Mouse (Mus musculus) granulocyte monocyte progenitor cell, adult 5-6 weeks (primary cell): Measurements from ENCODE around the gene Exoc3l2. TPM values are rescaled to one million over a fixed set of nuclear protein-coding genes. Genes with fewer than 3 reads are reported as not detected.
"Not testable (repeated sequence)": the region's sequence is repeated elsewhere in the genome, so short reads cannot be mapped to it uniquely, and the experiment has no call there.

Experiments used
- ATAC-seq: replicated peaks from 2 replicates; pipeline ENCODE4 v1.8.0; 2016; ENCODE audit warnings: mild to moderate bottlenecking, moderate TSS enrichment, inconsistent platforms; ENCODE audit not compliant: poor library complexity, severe bottlenecking
- total RNA-seq, 2 experiments: library from RNA; stranded (forward) in 1 of 2; stranded (reverse) in 1 of 2; fragments of 200-712, 200-1000 nt in 1 of 2; fragments of >200 nt in 1 of 2; fragmentation: Nextera tagmentation in 1 of 2; gene quantifications; 2 replicates each; pipeline ENCODE4 v1.2.3; 2014 to 2017

The Exoc3l2 gene
- total RNA-seq, 2 experiments from 2014 or later, result 2.5 TPM; not detected in 1

DNA sequence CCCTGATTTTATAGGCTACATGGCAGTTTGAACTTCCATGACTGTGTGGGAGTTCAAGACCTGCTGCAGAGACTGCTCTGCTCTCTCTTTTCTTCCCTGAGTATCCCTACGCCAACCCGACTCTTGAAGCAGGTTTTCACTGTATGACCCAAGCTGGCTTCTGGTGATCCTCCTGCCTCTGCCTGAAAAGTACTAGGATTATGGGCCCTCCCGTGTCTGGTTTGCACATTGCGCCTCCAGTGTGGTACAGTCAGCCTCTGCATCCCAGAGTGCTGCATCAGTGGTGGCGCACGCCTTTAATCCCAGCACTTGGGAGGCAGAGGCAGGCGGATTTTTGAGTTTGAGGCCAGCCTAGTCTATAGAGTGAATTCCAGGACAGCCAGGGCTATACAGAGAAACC, 46.7 kb downstream of the Exoc3l2 start:
- ATAC-seq, result no peak

DNA sequence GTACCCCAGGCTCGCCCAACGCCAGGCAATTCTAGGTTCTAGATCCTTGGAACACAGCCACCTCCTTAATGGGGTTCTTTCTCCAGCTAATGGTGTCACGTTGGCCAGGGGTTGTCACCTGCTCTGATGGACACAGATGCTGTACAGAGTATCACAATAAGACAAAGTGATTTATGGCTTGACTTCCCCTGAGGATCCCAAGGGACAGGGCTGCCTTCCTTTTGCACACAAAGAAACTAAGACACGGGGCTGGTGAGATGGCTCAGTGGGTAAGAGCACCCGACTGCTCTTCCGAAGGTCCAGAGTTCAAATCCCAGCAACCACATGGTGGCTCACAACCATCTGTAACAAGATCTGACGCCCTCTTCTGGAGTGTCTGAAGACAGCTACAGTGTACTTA, 48.8 kb downstream of the Exoc3l2 start:
- not testable (repeated sequence) for ATAC-seq

DNA sequence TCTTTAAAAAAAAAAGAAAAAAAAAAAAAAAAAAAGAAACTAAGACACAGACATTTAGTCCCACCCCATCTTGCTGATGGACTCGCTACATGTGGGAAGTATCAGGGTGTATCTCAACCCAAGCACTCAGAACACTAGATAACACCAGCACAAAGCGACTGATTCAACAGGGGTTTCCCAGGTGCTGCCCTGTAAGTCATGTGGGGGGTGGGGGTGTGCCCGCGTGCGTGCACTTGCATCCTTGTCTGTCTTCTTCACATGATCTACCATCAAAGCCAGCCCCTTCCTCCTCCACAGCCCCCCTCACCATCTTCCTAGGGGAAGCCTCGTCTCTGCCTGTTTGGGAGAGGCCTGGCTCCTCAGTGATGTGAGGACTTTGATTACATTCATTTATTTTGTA, 49.2 kb downstream of the Exoc3l2 start:
- no peak for ATAC-seq

DNA sequence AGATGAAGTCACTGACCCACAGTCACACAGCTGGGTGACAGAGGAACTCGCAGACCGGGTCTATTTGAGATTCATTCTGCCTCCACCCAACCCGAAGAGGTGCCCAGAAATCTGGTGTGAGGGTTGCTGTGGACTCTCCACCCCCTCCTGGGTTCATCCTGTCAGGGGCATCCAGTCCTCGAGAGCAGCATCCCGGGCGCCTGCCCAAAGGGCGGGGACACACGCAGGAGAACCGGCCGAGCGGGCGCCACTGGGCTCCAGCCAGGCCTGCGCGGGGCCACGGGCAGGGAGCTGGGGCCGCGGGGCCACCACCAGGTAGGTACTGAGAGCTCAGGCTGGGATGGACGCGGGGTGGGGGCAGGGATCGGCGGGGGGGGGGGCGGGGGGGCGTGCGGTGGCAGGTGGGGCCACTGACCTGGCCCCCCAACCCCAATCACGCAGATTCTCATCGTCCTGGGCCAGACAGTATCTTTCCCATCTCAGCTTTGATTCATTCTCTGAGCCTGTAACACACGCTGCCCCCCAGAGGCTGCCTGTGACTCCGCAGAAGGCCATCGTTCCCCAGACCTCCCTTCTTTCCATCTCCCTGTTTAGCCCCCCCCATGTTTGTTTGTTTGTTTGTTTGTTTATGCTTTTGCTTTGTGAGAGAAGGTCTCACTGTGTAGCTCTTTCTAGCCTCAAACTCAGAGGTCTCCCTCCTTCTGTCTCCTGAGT, 54.7 kb downstream of the Exoc3l2 start, which contains the start of gene Nkpd1:
Nkpd1 (plus strand) TSS at position 187 of the 714 bp plus-strand sequence.
- ATAC-seq, result peak; percentile 38

DNA sequence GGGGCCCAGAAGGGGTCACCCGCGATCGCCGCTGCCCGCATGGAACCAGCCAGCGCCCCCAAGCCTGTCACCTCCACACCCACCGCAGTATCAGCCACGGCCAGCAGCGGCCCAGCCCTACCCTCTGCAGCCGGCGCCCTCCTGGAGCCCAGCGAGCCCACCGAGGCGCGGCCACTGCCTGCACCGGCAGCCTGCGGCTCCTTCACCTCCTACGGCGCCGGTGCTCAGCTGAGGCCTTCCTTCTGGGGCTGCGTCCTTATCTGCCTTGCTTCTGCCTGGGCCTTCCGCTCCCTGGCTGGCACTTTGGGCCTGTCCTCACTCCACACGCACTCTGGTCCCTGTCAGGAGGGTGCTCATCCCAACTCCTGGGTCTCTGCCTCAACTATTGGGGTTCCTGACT, 56.9 kb downstream of the Exoc3l2 start:
- ATAC-seq, result no peak

DNA sequence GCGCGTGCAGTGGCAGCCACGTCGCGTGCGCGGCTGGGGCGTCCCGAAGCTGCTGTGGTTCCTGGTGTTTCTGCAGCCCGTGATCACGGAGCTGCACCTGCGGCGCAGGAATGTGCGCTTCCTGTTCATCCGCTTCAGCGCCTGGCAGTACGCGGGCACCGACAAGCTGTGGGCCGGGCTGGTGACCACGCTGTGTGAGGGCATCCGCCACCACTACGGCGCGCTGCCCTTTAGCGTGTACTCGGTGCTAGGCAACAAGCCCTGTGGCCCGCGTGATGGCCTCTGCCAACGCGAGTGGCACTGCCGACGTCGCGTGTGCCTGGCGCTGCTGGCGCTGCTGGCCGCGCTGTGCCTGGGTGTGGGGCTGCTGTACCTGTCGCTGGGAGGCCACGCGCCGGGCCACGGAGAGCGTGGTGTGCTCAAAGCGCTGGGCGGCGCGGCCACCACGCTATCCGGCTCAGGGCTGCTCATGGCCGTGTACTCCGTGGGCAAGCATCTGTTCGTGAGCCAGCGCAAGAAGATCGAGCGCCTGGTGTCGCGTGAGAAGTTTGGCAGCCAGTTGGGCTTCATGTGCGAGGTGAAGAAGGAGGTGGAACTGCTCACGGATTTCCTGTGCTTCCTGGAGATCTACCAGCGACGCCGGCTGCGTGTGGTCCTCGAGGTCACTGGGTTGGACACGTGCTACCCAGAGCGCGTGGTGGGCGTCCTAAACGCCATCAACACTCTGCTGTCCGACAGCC, 60.1 kb downstream of the Exoc3l2 start:
- ATAC-seq, result peak; percentile 20

DNA sequence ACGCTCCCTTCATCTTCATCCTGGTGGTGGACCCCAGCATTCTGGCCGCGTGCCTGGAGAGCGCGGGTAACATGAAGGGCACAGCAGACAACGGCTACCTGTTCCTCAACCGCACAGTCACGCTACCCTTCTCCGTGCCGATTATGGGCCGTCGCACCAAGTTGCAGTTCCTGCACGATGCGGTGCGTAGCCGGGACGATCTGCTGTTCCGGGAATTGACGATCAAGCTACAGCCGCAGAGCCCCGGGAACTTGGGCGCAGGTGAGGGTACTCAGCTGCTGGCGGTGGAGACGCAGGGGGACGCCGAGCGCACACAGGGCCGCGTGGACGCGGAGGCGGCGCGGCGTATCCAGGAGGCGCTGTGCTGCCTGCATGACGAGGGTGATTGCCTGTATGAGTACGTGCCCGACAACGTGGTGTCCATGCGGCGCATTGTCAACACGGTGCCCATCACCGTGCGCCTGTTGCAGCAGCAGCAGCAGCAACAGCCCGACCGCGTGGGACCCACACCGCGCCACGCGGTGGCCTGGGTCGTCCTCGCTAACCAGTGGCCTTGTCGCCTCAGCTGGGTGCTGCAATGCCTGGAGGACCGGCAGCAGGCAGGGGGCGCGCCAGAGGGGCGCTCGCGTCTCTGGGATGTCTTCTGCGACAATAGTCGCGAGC, 60.8 kb downstream of the Exoc3l2 start:
- peak; percentile 65 for ATAC-seq

DNA sequence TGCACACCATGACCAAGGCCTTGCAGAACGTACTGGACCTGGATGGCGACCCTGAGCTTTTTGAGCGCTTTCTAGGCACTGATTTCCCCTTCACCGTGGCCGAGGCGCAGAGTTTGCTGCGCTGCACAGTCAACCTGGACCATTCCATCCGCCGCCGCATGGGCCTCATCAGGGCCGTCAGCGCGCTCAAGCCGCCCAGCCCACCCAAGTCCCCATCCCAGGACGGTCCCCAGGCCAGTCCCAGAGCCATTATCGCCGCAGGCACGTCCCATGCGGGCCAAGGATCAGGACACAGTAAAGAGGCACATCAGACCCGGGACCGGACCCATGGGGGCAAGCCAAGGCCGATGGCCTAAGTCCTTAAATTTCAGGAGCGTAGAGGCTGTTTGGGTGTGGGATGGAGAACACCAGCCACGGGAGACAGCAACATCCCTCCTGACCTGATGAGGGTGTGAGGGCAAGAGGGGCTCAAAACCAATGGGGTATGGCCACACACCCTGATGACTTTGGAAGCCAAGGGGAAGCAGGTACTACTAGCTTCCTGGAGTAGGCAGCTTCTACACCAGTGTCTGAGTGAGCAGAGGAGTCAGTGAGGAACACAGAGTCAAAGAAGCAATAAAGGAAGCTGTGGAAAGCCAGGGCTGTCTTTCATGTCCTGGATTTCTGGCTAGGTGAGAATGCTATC, 61.4 kb downstream of the Exoc3l2 start:
- peak; percentile 19; the same call in 1 of the 2 replicates for ATAC-seq

DNA sequence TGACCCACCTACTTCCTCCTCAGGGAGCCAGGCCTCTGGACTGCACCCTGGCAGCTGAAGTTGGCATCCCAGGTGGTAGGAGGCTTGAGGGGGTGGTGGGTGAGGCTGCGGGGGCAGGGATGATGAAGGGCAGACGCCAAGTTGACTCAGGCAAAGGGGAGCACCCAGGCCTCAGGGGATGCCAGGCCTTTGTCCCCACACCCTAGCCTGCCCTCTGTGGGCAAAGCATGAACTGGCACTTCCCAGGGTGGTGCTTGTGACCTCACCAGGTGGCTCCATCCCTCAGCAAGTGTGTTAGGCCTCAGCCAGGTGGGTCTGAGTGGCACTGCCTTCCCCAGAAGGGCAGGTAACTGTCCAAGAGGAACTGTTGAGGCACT, 62.0 kb downstream of the Exoc3l2 start:
- ATAC-seq, result no peak

DNA sequence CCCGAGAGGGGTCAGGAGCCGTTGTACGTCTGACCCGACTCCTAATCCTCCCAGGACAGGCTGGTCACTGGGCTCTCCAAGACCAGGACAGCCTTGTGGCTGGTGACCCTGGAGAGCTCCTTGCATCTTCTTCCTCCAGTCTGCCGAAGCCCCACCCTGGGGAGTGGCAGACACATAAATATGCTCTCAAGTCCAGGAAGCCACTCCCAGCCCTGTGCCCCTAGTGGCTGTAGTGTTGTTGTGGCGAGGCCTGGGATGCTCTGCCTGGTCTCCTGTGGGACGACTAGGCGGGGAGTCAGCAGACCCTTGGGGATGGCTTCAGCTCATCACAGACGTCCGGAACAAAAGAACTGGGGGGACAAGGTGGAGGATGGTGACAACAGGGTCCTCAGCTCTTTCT, 67.9 kb downstream of the Exoc3l2 start:
- ATAC-seq, result peak; percentile 55; the same call in 1 of the 2 replicates

DNA sequence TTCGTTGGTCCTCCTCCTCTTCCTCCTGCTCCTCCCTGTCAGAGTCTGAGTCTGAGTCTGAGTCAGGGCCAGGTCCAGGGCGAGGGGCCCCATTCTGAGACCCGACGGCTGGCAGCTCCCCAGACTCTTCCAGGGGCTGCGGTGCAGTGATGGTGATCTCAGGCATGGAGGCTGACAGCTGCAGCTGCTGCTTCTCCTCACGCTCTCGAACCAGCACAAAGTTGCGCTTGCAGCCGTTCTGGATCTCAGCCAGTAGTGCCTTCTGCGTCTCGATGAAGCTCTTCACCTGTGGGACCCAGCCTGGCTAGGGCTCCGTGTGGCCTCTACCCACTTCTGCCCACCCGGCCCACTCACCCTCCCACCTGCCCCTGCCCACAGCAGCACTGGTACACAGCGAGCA, 69.1 kb downstream of the Exoc3l2 start:
- no peak for ATAC-seq

DNA sequence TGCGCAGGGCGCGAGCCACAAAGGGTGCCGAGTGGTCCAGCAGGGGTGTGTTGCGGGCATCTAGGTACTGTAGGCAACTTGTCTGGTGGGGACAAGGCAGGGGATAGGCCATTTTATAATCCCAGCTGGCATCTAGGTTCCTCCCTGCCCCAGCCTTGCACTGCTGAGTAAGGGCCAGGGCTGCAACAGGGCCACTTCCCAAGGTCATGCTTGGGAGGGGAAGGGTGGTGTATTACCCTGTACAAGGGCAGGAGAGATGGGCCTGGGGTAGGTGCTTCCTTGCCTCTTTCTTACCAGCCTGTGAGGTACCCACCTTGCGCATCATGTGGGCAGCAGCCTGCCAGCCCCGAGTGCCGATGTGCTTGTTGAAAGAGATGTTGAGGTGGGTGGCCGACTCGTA, 71.5 kb downstream of the Exoc3l2 start:
- no peak for ATAC-seq

DNA sequence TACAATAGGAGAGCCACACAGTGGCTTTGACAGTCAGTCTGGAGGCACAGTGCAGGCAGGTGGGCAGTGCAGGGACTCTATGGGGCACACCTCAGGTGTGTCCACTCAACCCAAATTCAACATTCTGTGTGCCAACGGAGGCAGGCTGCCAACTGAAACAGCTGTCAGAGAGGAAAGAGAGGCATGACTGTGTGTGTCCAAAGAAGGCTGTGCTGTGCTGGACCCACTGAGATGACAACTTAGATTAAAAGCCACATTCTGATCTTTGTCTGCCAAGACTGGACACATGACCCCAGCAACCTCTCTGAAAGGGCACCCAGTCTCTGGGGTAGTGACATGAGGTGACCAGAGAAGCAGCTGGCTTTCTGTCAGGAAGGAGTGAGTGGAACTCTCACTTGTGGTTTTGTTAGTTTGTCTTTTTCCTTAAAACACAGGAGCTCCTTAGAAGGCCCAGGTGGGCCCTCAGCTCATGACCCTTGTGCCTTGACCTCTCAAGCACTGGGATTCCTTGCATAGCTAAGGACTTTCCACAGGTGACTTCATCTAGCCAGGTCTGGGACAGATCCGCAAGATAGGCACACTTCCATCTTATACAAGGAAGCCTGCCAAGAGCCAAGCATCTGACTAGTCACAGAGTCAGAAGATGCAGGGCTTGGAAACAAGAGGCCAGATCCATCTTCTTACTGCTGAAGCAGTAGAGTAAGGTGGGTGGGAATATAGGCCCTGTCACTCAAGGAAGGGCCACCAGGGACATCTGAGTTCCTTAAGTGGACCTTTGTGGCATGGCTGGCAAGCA, 77.8 kb downstream of the Exoc3l2 start:
- no peak for ATAC-seq

DNA sequence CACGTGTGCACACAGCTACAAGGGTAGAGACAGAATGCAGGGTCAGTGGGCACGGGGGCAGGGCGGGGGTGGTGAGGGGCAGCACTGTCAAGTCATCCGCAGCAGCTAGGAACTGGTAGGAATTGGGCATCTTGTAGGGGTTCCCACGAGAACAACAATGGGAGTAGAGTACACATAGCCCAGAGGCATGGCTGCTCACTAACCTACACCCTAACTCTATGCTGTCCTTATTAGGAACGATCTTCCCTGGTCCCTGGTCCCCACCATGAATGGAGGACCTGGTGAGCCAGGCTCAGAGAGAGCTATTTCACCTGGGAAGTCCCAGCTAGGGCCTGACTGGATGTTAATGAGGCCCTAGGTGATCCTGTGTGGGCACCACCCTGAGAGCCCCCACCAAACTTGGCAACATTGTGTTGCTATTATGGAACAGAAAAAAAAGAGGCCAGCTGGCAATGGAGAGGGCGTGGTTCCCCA, 78.6 kb downstream of the Exoc3l2 start:
- no peak for ATAC-seq

DNA sequence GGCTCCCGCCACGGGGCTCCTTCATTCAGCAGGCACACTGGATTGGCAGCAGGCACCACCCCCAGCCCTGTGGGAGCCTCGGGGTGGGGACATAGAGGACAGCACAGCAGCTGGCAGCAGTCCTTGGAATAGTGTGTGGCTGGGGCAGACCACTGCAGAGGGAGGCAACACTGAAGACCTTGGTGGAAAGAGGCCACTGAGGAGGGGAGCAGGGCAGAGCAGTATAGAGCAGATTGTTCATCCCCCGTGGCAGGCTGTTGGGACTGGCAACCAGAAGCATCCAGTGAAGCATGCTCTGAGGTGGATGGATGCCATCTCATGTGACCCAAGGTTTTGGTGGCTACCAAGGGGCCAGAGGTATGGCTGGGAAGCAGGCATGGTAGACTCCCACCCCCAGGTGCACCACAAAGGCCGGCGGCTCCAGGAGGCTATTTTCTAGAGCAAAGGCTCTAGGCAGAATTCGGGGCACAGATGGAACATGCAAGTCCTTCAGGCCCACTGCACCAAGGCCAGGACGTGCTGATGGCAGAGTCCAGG, 79.1 kb downstream of the Exoc3l2 start:
- ATAC-seq, result no peak

DNA sequence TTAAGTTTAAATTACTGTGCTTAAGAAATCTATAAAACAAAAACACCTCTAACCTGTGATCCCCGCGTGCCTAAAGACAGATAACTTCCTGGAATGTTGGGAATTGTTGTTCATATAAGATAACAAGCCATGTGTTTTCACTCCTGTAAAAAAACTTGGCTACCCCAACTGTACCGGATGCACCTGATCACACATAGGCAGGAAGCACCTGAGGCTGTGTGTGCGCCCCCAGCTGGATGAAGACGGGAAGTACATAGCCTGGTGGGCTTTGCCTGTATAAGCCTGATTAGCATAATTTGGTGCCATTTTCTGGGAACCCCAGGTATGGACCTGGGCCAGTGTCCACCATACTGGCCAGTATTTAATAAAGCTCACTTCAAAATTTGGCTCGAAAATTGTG, 80.5 kb downstream of the Exoc3l2 start:
- peak; percentile 80 for ATAC-seq

DNA sequence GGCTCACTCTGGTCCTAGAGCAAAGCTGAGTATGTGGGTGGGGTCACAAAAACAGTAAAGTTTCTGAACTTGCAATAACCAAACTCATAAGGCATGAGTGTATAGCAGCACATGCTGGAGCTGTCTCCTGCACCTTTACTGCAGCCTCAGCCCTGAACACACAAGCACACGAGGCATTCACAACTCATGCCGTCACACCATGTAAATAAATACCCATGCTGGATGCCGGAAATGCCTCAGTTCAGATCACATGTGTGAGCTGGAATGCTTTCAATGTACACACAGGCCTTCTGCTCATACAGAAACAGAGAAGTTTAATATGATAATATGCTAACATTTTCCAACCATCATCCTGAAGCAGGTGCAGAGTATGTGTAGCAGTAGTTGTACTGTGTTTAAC, 82.9 kb downstream of the Exoc3l2 start:
- no peak for ATAC-seq
